Mouse (Mus musculus) ES-E14 (cell line): ENCODE measurements around the gene Mdga1. TPM values are rescaled to one million over a fixed set of nuclear protein-coding genes. Genes with fewer than 3 reads are reported as not detected.

Experiments used
- DNase-seq: peaks from one replicate; pipeline ENCODE4 v3.0.0-alpha.2; 2013; ENCODE audit warnings: low read depth, low spot score
- H3K27ac ChIP-seq: 2 replicates; pipeline ENCODE4 v1.5.1; 2012; ENCODE audit warnings: low read depth, mild to moderate bottlenecking, low read length, moderate library complexity, mixed read lengths; ENCODE audit not compliant: poor library complexity, insufficient read depth, severe bottlenecking
- H3K36me3 ChIP-seq: 2 replicates; pipeline ENCODE4 v1.6.1; 2012; ENCODE audit warnings: mild to moderate bottlenecking, low read length, moderate library complexity, mixed read lengths; ENCODE audit not compliant: control insufficient read depth, poor library complexity, insufficient read depth, severe bottlenecking
- H3K4me1 ChIP-seq, 2 experiments: fragments of 150-350 bp in 1 of 2; sonication (generic) in 1 of 2; 2 replicates each; pipeline ENCODE4 v1.6.1; 2012; ENCODE audit warnings: low read length in 2 of 2, mild to moderate bottlenecking in 1 of 2, mixed read lengths in 1 of 2; ENCODE audit not compliant: control insufficient read depth in 2 of 2, insufficient read depth in 2 of 2, poor library complexity in 1 of 2
- H3K4me3 ChIP-seq, 2 experiments: fragments of 150-350 bp in 1 of 2; sonication (generic) in 1 of 2; 2 replicates each; pipeline ENCODE4 v1.5.1; 2012; ENCODE audit warnings: low read length in 2 of 2, low read depth in 1 of 2, mild to moderate bottlenecking in 1 of 2, mixed read lengths in 1 of 2; ENCODE audit not compliant: insufficient read depth in 1 of 2, poor library complexity in 1 of 2, severe bottlenecking in 1 of 2
- H3K9ac ChIP-seq: 2 replicates; pipeline ENCODE4 v1.6.1; 2012; ENCODE audit warnings: low read depth, mild to moderate bottlenecking, low read length, mixed read lengths; ENCODE audit not compliant: poor library complexity, insufficient read depth, severe bottlenecking
- H3K9me3 ChIP-seq: fragments of 150-350 bp; sonication (generic); 2 replicates; pipeline ENCODE4 v1.6.1; 2012; ENCODE audit warnings: low read depth, mild to moderate bottlenecking, low read length; ENCODE audit not compliant: control insufficient read depth, insufficient read depth
- CHD2 ChIP-seq: IDR thresholded peaks from 2 replicates; pipeline ENCODE4 v1.6.1; 2014; ENCODE audit warnings: mild to moderate bottlenecking, low read depth, low read length, inconsistent platforms
- HCFC1 ChIP-seq: IDR thresholded peaks from 2 replicates; pipeline ENCODE4 v1.6.1; 2012; ENCODE audit warnings: low read length, inconsistent platforms, borderline replicate concordance; ENCODE audit not compliant: insufficient read depth
- MAFK ChIP-seq: IDR thresholded peaks from 2 replicates; pipeline ENCODE4 v1.6.1; 2014; ENCODE audit warnings: mild to moderate bottlenecking, low read depth, low read length, inconsistent platforms; ENCODE audit not compliant: insufficient read depth
- ZC3H11A ChIP-seq: IDR thresholded peaks from 2 replicates; pipeline ENCODE4 v1.6.1; 2012; ENCODE audit warnings: low read depth, mild to moderate bottlenecking, inconsistent platforms, low read length, borderline replicate concordance
- ZNF384 ChIP-seq: IDR thresholded peaks from 2 replicates; pipeline ENCODE4 v1.6.1; 2012; ENCODE audit warnings: low read depth, low read length, inconsistent platforms
- in situ Hi-C, 2 experiments: fragments of 600-800 bp; cut with MboI; formaldehyde crosslinking; loops; one replicate each; pipeline ENCODE4 v1.15.1; 2025; ENCODE audit warnings: low sequenced_read_pairs in 2 of 2, inconsistent platforms in 1 of 2; ENCODE audit not compliant: unreplicated experiment in 2 of 2
- total RNA-seq: library from RNA; depleted of rRNA; stranded (reverse); fragments of 300-350 nt; gene quantifications from 2 replicates; pipeline ENCODE4 v1.2.3, GENCODE M21; 2012

Gene Mdga1
- total RNA-seq, 1 experiment: 7.1 TPM

DNA sequence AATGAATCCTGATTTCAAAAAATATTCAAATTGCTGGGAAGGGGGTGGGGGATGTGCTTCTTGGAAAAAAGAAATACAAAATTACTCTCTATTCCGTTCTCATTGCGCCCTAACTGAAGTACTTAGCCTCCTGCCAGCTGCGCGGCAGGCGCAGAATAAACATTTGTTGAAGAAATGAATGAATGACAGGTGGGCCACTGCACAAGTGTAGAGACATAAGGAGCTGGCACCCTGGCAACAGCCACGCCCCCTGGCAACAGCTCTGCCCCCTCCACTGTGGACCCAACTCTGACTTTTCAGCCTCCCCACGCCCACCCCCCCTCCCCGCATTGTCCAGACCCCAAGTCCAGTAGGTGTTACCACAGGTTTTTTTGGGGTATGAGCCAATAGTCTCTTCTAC, 19.3 kb downstream of the Mdga1 start:
- H3K27ac ChIP-seq: no peak overlapping the region
- no peak overlapping the region for H3K4me3 ChIP-seq
- H3K36me3 ChIP-seq: no peaks in the 10 kb centered on the region
- no peaks in the 10 kb centered on the region for H3K9me3 ChIP-seq
- DNase-seq: no peak
- peaks cover 0 to 4% of the 10 kb centered on the region in 2 experiments; a peak in 1 of 4 replicates for H3K4me1 ChIP-seq
- H3K9ac ChIP-seq: no peak overlapping the region
- TF ChIP-seq CHD2: no peak
- TF ChIP-seq ZNF384: no peak
- TF ChIP-seq ZC3H11A: no peak
- TF ChIP-seq HCFC1: no peak
- TF ChIP-seq MAFK: no peak
- in situ Hi-C loops: no loop called here

DNA sequence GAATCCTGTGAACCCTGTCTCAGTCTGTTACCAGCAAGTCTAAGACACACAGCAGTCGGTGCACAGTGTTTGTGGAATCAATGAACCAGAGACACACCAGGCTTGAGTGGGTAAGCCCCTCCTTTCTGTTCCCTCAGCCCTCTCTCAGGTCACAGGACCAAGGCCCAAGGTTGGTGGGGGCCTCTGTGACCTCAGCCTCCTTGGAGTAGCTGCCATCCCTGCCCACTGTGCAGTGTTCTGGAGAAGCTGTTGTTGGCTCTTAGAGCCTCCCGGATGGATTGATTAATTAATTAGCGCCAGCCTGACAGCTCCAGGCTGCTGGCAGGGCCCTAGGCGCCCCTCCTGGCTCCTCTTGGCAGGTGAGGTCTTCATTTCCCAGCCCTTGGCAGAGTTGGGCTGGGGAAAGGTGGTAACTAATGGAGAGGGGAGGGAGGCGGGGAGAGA, 22.6 kb downstream of the Mdga1 start:
- Histone ChIP-seq H3K4me3 (no peak overlapping the region), H3K4me1 (peaks cover 0 to 4% of the 10 kb centered on the region in 2 experiments; a peak in 1 of 4 replicates), H3K9me3 (no peaks in the 10 kb centered on the region), H3K36me3 (no peaks in the 10 kb centered on the region), H3K9ac (no peak overlapping the region), H3K27ac (no peak overlapping the region; the same call in 1 of the 2 replicates)
- in situ Hi-C loops: no loop called here
- TF ChIP-seq ZNF384: no peak
- no peak for DNase-seq

DNA sequence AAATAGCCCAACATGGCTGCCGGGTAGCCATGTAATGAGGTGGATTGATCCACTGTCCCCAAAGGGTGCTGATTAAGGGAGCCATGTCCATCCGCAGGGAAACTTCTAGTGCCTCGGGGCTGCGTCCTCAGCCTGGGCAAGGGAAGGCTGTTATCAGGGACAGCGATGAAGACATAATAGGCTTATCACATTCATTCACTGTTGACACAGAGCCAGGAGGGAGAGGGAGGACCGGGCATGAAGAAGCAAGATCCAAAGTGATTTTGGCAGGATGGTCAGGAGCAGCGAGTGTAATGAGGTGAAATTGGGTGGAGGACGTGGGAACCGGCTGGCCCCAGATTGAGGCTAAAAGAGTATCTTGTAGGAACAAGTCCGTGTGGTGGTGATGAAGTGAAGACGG, 25.5 kb downstream of the Mdga1 start:
- no peak overlapping the region for H3K4me3 ChIP-seq
- no peaks in the 10 kb centered on the region for H3K9me3 ChIP-seq
- H3K9ac ChIP-seq: no peak overlapping the region
- in situ Hi-C loops: no loop called here
- H3K27ac ChIP-seq: no peak overlapping the region
- DNase-seq: no peak
- H3K4me1 ChIP-seq: no peaks in the 10 kb centered on the region
- TF ChIP-seq ZC3H11A: no peak
- TF ChIP-seq HCFC1: no peak
- TF ChIP-seq ZNF384: no peak
- TF ChIP-seq MAFK: no peak
- TF ChIP-seq CHD2: no peak
- no peaks in the 10 kb centered on the region for H3K36me3 ChIP-seq

DNA sequence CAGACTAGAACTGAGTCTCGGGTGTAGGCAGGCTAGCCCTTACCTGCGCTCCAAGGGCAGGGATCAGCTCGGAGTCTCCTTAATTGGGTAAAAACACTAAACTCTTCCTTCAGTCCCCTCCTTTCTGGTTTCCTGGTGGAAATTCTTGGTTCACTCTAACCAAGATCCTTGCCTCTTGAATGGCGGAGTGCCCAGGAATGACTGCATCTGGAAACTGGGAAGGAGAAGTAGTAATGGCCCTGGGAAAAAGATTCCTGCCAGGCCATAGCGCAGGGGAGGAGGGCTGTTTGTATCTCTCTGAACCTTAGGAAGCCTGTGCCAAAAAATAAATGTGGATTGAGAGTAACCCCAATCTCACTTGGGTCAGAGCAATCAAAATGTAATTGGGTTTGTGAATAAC, 30.9 kb downstream of the Mdga1 start:
- no peaks in the 10 kb centered on the region for H3K36me3 ChIP-seq
- H3K9me3 ChIP-seq: no peaks in the 10 kb centered on the region
- H3K9ac ChIP-seq: no peak overlapping the region
- no peak overlapping the region for H3K27ac ChIP-seq
- TF ChIP-seq HCFC1 (no peak), MAFK (no peak), ZC3H11A (no peak), CHD2 (no peak), ZNF384 (no peak)
- H3K4me3 ChIP-seq: no peak overlapping the region
- H3K4me1 ChIP-seq: no peaks in the 10 kb centered on the region
- in situ Hi-C loops: no loop called here
- DNase-seq: no peak

DNA sequence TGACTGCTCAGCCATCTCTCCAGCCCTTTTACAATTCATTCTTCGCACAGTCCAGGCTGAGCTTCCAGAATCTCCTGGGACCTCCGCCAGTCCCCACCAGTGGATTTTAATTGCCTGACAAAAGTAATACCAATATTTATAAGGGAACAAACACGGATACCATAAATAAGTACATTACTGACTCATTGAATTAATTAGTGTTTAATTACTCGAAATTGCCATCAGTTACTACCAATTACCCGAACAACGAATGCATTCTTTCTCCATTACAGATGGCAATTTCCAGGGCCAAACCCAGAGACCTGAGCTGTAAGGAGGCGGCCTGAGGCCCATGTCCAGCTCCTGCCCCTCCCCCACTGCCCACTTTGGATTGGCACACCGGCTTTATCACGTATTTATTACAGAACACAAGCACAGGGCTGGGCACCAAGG, 32.5 kb downstream of the Mdga1 start:
- Histone ChIP-seq H3K4me1 (no peaks in the 10 kb centered on the region), H3K4me3 (no peak overlapping the region), H3K36me3 (no peaks in the 10 kb centered on the region), H3K9ac (no peak overlapping the region), H3K27ac (no peak overlapping the region), H3K9me3 (no peaks in the 10 kb centered on the region)
- TF ChIP-seq ZNF384: no peak
- DNase-seq: no peak
- in situ Hi-C loops: no loop called here
